25 mouse cellular contexts compared by ENCODE assay signal in the genomic region with DNA sequence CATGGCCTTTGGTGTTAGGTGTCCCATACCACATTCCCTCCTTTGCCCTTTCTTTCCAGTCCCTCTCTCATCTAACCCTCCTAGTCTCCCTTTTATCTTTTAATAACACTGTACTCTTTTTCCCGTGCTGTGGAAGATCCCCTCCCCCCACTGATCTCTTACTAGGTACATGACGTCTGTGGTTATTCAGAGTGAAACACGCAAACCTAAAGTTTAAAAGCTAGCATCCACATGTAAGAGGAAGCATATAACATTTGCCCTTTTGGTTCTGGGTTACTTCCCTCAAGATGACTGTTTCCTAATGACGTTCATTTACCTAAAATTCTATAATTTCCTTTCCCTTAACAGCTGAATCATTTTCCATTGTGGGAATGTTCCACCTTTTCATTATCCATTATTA.
DNase-seq lines count a peak whose midpoint lies in the region; ATAC-seq and TF ChIP-seq lines count a peak whose summit lies in the region.
"Had no signal": no experiment of that assay in that cellular context is flagged by ENCODE, and none has a peak within 500 bp of the region (broad histone marks: within the 10 kb centered on the region; RNA-seq: fewer than 3 reads in every experiment).

No protein-coding gene starts in this region.

- TF ChIP-seq POLR2A in liver, adult 2 months (IDR thresholded peaks at IDR 0.05; ENCODE audit: extremely low read depth, insufficient read depth, low read length): no peak

- no peaks in the 10 kb centered on the region for H3K4me1 ChIP-seq in liver, adult 2 months (ENCODE audit: control insufficient read depth, insufficient read depth, low read length)
- H3K4me1 ChIP-seq in liver, embryonic 12.5 days: no peaks in the 10 kb centered on the region
- H3K4me1 ChIP-seq: embryonic facial prominence, embryonic 10.5 days; embryonic facial prominence, embryonic 13.5 days; heart, embryonic 10.5 days; heart, embryonic 13.5 days; intestine, embryonic 15.5 days had no signal

- H3K4me2 ChIP-seq in liver, embryonic 12.5 days: no peak overlapping the region
- H3K4me2 ChIP-seq: embryonic facial prominence, embryonic 13.5 days; forebrain, embryonic 12.5 days; forebrain, embryonic 15.5 days; heart, embryonic 13.5 days; hindbrain, embryonic 14.5 days; intestine, embryonic 15.5 days had no signal

- WGBS in liver, adult 2 months: 85% methylated on average over 4 of the region's 4 CpGs
- 64% methylated on average over 4 of the region's 4 CpGs for WGBS in liver, embryonic 12.5 days (ENCODE audit: insufficient replicate concordance)

- no peak overlapping the region for H3K4me3 ChIP-seq in liver, adult 2 months (ENCODE audit: insufficient read depth, low read depth, low read length)
- H3K4me3 ChIP-seq in liver, embryonic 12.5 days: no peak overlapping the region
- no peak overlapping the region for H3K4me3 ChIP-seq in gastrocnemius, adult 2 months
- H3K4me3 ChIP-seq: embryonic facial prominence, embryonic 10.5 days; embryonic facial prominence, embryonic 13.5 days; erythroblast, embryonic 14.5 days; forebrain, embryonic 12.5 days; forebrain, embryonic 15.5 days; heart, adult 2 months; heart, embryonic 10.5 days; heart, embryonic 13.5 days; intestine, embryonic 15.5 days had no signal

- H3K36me3 ChIP-seq in liver, adult 2 months (ENCODE audit: control insufficient read depth, insufficient read depth, low read length): peaks cover 5% of the 10 kb centered on the region; the same call in 1 of the 2 replicates
- H3K36me3 ChIP-seq in liver, embryonic 12.5 days: no peaks in the 10 kb centered on the region
- H3K36me3 ChIP-seq: embryonic facial prominence, embryonic 13.5 days; forebrain, embryonic 12.5 days; heart, embryonic 10.5 days; intestine, embryonic 15.5 days had no signal

- no peak for TF ChIP-seq CTCF in liver, adult 2 months (IDR thresholded peaks at IDR 0.05; ENCODE audit: low read depth, low read length)
- no peak for TF ChIP-seq CTCF in gastrocnemius, adult 2 months (IDR thresholded peaks at IDR 0.05)

- no peaks in the 10 kb centered on the region for H3K27me3 ChIP-seq in liver, adult 2 months (ENCODE audit: control insufficient read depth, insufficient read depth, low read length)
- no peaks in the 10 kb centered on the region for H3K27me3 ChIP-seq in liver, embryonic 12.5 days (replicated peaks)
- H3K27me3 ChIP-seq: embryonic facial prominence, embryonic 13.5 days; forebrain, embryonic 12.5 days; forebrain, embryonic 15.5 days; heart, embryonic 13.5 days; intestine, embryonic 15.5 days; Patski had no signal

- no peak overlapping the region for H3K27ac ChIP-seq in liver, adult 2 months (replicated peaks; ENCODE audit: insufficient read depth, low read depth, low read length)
- no peak overlapping the region for H3K27ac ChIP-seq in liver, embryonic 12.5 days
- H3K27ac ChIP-seq in gastrocnemius, adult 2 months: no peak overlapping the region
- H3K27ac ChIP-seq: embryonic facial prominence, embryonic 10.5 days; embryonic facial prominence, embryonic 13.5 days; forebrain, embryonic 12.5 days; forebrain, embryonic 15.5 days; heart, adult 2 months; heart, embryonic 10.5 days; heart, embryonic 13.5 days; hindbrain, embryonic 14.5 days; hindbrain, postnatal 0 days; intestine, embryonic 15.5 days had no signal

- intact Hi-C loops in gastrocnemius, adult 2 months (cut with DNase I): no loop called here

- peak; percentile 17 for DNase-seq in liver, adult 2 months (ENCODE audit: extremely low read depth, low read depth, low spot score)
- peak; percentile 80 for DNase-seq in induced T-regulatory cell, adult 2 months (ENCODE audit: low read depth)
- no peak for DNase-seq in cerebellum, adult 11-12 months
- no peak for DNase-seq in yolk sac, embryonic 10.5 days (ENCODE audit: low spot score)
- no peak for DNase-seq in gastrocnemius, adult 2 months
- DNase-seq: adrenal gland, adult 8-10 months; adrenal gland, postnatal 25 days; embryo, embryonic 11 days; gastrocnemius, postnatal 10 days; gastrocnemius, postnatal 36 days; heart, adult 2 months had no signal

- no peaks in the 10 kb centered on the region for H3K79me2 ChIP-seq in liver, adult 2 months (ENCODE audit: control insufficient read depth, insufficient read depth, low read length)

- H3K9ac ChIP-seq in liver, adult 2 months (ENCODE audit: low read depth, low read length): no peak overlapping the region
- H3K9ac ChIP-seq in liver, embryonic 12.5 days: no peak overlapping the region
- H3K9ac ChIP-seq: embryonic facial prominence, embryonic 13.5 days; forebrain, embryonic 12.5 days; forebrain, embryonic 15.5 days; heart, embryonic 13.5 days; hindbrain, embryonic 14.5 days; intestine, embryonic 15.5 days had no signal

- no peak for ATAC-seq in liver, embryonic 12.5 days
- peak; percentile 62 for ATAC-seq in CD4-positive, CD25-positive, alpha-beta regulatory T cell, adult 4 months
- ATAC-seq: forebrain, embryonic 15.5 days; hindbrain, postnatal 0 days; intestine, embryonic 15.5 days; Patski had no signal

- H3K9me3 ChIP-seq in liver, embryonic 12.5 days (replicated peaks): no peaks in the 10 kb centered on the region
- H3K9me3 ChIP-seq: embryonic facial prominence, embryonic 10.5 days; embryonic facial prominence, embryonic 13.5 days; forebrain, embryonic 12.5 days; forebrain, embryonic 15.5 days; G1E; heart, embryonic 10.5 days; heart, embryonic 13.5 days; intestine, embryonic 15.5 days had no signal

Comparison
In these comparisons a context has a peak if more than half of its experiments do, and no peak if none do; other contexts are left out.
1. DNase-seq: peak in liver, adult 2 months (single experiment) and induced T-regulatory cell, adult 2 months (single experiment); none in cerebellum, adult 11-12 months (single experiment), yolk sac, embryonic 10.5 days (single experiment) and gastrocnemius, adult 2 months (single experiment).